Mouse (Mus musculus) mature B cell (primary cell): Measurements from ENCODE around the gene Mlph.

Source experiments
- in situ Hi-C: fragments of 300-500 bp; cut with MboI; formaldehyde crosslinking; loops from 2 replicates; pipeline ENCODE4 v1.14.3; 2019

Gene Mlph

GRCm38 (mm10) chr1:90909161-90909560 lies 5.7 kb upstream of the Mlph start:
- in situ Hi-C loops: no loop called here

- in situ Hi-C loops: no loop called here
Measured at GRCm38 (mm10) chr1:90909631-90910152, 5.2 kb upstream of the Mlph start.

- in situ Hi-C loops: no loop called here
Measured at GRCm38 (mm10) chr1:90913231-90913630, 1.7 kb upstream of the Mlph start.

- in situ Hi-C loops: no loop called here
Measured at GRCm38 (mm10) chr1:90917509-90917908, 2.6 kb downstream of the Mlph start.

- in situ Hi-C loops: no loop called here
Measured at GRCm38 (mm10) chr1:90921687-90922086, 6.8 kb downstream of the Mlph start.

GRCm38 (mm10) chr1:90926030-90926429 lies 11.1 kb downstream of the Mlph start:
- in situ Hi-C loops: no loop called here

- in situ Hi-C loops: no loop called here
Measured at GRCm38 (mm10) chr1:90927308-90927707, 12.4 kb downstream of the Mlph start.

- in situ Hi-C loops: no loop called here
Measured at GRCm38 (mm10) chr1:90927929-90928574, 13.2 kb downstream of the Mlph start.

GRCm38 (mm10) chr1:90928575-90928934 lies 13.7 kb downstream of the Mlph start:
- in situ Hi-C loops: no loop called here

- in situ Hi-C loops: no loop called here
Measured at GRCm38 (mm10) chr1:90933001-90933400, 18.1 kb downstream of the Mlph start.

- in situ Hi-C loops: no loop called here
Measured at GRCm38 (mm10) chr1:90936990-90937389, 22.1 kb downstream of the Mlph start.

- in situ Hi-C loops: no loop called here
Measured at GRCm38 (mm10) chr1:90939980-90940379, 25.1 kb downstream of the Mlph start.

GRCm38 (mm10) chr1:90945171-90945570 lies 30.3 kb downstream of the Mlph start:
- in situ Hi-C loops: no loop called here

GRCm38 (mm10) chr1:90947252-90947651 lies 32.4 kb downstream of the Mlph start:
- in situ Hi-C loops: no loop called here

- in situ Hi-C loops: no loop called here
Measured at GRCm38 (mm10) chr1:90949309-90949708, 34.4 kb downstream of the Mlph start.

GRCm38 (mm10) chr1:90951670-90952069 lies 36.8 kb downstream of the Mlph start:
- in situ Hi-C loops: no loop called here

GRCm38 (mm10) chr1:90952808-90953207 lies 37.9 kb downstream of the Mlph start, which contains the start of gene Prlh:
TSS of gene Prlh (plus strand) at chr1:90953108.
- in situ Hi-C loops: no loop called here

GRCm38 (mm10) chr1:90953688-90954087 lies 38.8 kb downstream of the Mlph start:
- in situ Hi-C loops: no loop called here

GRCm38 (mm10) chr1:90956245-90957096 lies 41.6 kb downstream of the Mlph start:
- in situ Hi-C loops: no loop called here

- in situ Hi-C loops: no loop called here
Measured at GRCm38 (mm10) chr1:90962526-90962925, 47.6 kb downstream of the Mlph start.

- in situ Hi-C loops: no loop called here
Measured at GRCm38 (mm10) chr1:90962994-90963393, 48.1 kb downstream of the Mlph start.

- in situ Hi-C loops: no loop called here
Measured at GRCm38 (mm10) chr1:90967583-90967982, 52.7 kb downstream of the Mlph start.

GRCm38 (mm10) chr1:90968649-90969048 lies 53.8 kb downstream of the Mlph start:
- in situ Hi-C loops: no loop called here
